Mouse (Mus musculus) layer of hippocampus, postnatal 14 days (tissue): ENCODE measurements around the gene Helt. TPM values are rescaled to one million over a fixed set of nuclear protein-coding genes. Genes with fewer than 3 reads are reported as not detected.

Experiments
- total RNA-seq, 2 experiments: library from RNA; stranded (reverse); gene quantifications; 2 replicates each; pipeline ENCODE4 v1.2.3; 2021

Helt gene
- total RNA-seq, 2 experiments from 2014 or later, result not detected

Other genes with a start within 250 kb of the Helt start
- 10 to 100 TPM; 20.4 to 22.3 TPM for gene Cfap97, start 142.9 kb downstream of the Helt start, total RNA-seq
- gene Snx25, start 142.5 kb downstream of the Helt start, total RNA-seq, result 10 to 100 TPM; 43.8 to 44.3 TPM
- gene Slc25a4, start 83.4 kb downstream of the Helt start, total RNA-seq, result 100 to 1,000 TPM; 684 to 686 TPM
- gene Acsl1, start 176.4 kb upstream of the Helt start, total RNA-seq, result 10 to 100 TPM; 47.8 to 50.2 TPM